Mouse (Mus musculus) testis, postnatal 14 days (tissue): ENCODE results near the gene Cdh23.

ENCODE experiments used
- DNase-seq: peaks from one replicate; pipeline ENCODE4 v3.0.0; 2021; ENCODE audit warnings: low spot score

Gene Cdh23

DNA sequence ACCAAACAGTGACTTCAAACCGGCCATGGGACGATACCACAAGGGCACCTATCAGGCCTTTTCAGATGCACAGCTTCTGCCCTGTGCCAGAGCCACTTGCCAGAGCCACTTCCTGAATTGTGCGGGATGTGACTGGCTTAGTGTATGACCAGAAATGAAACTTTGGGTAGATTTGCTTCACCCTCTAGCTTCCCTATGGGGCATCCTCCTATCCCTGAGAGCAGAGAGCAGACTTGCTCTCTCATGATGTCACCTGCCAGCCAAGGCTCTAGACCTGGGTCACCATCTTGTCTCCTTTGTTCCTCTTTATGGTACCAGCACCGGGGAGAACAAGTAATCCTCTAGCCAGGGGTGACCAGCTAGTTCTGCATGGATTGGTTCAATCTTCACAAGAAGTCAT is 10.0 kb upstream of the Cdh23 start:
- no peak for DNase-seq

DNA sequence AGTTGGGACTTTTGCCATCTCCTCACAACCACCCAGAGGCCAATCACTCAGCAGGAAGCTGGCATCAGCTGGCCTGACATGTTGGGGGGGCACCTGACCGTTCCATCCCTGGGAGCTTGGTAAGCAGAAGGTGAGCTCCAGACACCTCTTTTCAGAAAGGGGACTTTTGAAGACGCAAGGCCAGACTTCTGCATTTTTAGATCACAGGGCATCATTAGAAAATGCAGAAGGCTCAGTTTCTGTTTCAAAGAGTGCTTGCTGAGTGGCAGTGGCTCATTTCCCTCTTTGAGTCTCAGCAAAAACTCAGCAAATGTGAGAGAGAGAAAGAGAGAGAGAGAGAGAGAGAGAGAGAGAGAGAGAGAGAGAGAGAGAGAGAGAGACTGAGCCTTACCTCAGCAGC is 8.8 kb upstream of the Cdh23 start:
- DNase-seq: no peak

DNA sequence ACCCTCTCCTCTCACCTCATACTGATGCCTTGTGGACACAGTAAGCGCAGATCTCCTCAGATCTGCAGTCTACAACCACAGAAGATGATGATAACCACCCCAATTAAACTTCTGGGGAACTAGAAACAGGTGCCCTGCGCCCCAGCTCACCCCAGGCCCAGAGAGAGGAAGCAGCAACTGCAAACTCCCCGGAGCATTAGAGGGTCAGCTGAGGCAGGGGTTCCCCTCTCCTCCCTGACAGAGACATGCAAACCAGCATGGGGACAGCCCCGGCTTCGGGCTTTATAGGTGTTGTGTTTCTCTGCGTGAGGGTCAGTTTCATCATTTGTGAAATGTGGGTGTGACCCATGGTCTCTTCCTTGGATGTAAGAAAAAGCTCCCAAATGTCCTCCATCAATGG is 1.5 kb upstream of the Cdh23 start:
- no peak for DNase-seq

- peak; percentile 31 for DNase-seq
Measured at GRCm38 (mm10) chr10:60696975-60697374, 685 bp upstream of the Cdh23 start.

DNA sequence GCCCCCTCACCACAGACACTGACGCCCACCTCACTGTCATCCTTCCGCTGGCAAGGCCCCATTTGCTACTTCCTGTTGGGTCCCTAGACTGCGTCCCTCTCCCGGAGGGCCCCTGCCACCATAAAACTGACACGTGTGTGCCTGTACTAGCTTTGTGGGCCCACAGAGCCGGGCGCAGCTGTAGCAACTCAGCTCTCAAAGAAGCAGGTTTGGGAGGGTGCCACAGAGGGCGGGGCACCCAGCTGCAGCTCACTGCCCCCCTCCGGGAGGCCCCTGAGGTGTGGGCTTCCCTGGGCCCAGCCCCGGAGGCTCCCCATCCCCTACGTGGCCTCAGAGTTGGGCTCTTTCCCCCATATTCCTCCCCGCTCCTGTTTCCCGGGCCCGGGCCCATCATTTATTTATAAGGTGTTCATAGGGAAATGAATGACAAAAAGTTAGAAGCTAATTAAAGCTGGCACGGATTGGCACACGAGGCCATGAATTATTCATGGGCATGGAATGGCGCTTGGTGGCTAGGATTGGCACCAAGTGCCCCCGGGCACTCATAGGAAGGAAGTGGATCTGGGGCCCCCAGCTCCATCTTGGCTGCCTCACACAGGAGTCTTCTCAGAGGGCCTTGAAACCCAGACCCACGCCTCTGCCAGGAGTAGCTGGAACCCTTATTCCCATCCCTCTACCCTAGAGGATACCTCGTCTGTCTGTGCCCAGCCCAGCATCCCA is 4.5 kb downstream of the Cdh23 start:
- DNase-seq: no peak

DNA sequence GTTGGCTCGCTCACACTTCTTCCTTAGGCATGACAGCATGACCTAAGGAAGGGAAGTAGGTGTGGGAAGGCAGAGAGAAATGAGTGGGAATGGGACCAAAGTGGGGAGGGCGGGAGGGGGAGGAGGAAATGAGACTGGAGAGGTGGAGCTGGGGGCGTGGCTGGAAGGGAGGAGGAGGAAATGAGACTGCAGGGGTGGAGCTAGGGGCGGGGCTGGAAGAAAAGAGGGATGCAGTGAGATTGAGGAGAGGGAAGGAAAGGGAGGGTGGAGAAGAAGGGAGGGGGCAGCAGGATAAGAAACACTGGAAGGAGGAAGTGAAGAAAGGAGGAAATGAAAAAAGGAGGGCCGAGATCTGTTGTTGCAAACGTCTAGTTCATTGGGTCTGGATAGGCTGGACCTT is 5.3 kb downstream of the Cdh23 start:
- DNase-seq: no peak

GRCm38 (mm10) chr10:60689396-60689795 is 6.9 kb downstream of the Cdh23 start:
- DNase-seq: no peak

GRCm38 (mm10) chr10:60687011-60687776 is 9.1 kb downstream of the Cdh23 start:
- peak; percentile 52 for DNase-seq

- DNase-seq: no peak
Measured at GRCm38 (mm10) chr10:60686641-60686975, 9.7 kb downstream of the Cdh23 start.

DNA sequence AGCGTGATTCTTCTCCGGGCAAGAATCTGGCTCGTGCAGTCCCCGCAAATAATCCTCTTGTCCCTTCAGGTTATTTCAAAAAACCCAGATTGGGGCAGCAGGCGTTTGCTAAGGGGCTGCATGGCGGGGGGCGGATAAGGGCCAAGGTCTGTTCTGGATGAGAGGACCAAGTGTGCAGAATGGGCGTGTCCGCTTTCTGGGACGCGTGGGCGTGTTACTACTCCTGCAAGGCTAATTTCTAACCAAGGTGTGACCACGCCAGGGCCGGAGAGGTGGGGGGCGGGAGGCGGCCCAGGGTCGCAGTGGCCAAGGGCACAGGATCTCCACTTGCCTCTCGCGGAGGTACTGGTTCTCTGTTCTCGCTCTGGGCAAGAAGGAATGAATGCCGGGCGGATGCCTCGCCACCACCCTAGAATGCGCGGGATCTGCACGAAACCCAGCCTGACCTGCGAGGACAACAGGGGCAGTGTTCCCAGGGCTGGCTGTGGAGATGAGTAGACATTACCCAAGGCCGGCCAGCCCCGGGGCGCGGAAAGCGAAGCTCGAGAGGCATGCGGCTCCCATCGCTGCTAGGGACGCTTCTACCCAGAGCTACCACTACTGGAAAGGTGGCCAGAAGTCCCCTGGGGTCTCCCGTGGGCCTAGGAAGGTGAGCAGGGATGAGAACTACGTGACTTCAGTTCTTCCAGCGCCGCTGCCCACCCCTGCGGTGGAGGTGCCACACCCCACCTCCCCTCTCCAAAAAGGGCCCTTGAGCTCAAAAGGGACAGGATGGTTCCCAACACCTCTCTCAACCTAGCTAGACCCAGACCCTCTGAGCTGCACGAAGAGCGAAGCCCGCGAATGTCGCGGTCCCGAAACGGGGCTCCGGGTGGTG is 10.3 kb downstream of the Cdh23 start:
- DNase-seq: no peak

GRCm38 (mm10) chr10:60678926-60679325 is 17.4 kb downstream of the Cdh23 start:
- DNase-seq: no peak

DNA sequence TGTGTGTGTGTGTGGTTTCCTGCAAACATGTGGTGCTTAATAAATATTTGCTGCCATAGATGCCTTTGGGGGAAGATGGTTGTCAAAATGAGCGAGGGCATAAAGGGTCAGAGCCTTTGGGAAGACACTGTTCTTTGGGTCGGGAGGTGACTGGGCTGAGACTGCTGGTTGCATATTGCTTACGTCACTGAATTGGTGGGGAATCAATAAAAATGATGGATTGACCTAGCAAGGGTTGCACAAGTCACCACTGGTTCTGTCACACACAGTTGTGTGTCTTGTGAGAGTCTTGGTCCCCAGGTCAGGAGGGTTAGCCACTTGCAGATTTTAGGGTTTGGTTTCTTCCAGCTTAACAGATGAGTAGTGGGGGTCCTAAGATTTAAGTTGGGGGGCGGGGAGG is 19.0 kb downstream of the Cdh23 start:
- no peak for DNase-seq

DNA sequence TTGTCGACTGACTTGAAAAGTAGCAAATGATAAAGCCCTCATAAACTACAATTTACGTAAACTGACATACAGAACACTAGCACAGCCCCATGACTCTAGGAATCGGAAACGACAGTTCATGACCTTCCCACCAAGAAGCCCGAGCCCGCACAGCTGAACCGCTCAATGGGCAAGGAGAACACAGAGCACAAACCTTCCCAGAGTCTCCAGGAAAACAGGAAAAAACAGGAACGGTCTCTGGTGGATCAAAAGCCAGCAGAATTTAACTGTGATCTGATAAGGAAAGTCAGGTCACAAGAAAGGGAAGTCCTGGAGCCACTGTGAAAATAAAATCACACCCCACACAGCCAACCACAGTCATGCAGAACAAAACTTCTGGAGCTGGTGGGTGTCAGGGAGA is 26.1 kb downstream of the Cdh23 start:
- no peak for DNase-seq

GRCm38 (mm10) chr10:60668591-60668990 is 27.7 kb downstream of the Cdh23 start:
- no peak for DNase-seq

GRCm38 (mm10) chr10:60660986-60661385 is 35.3 kb downstream of the Cdh23 start:
- no peak for DNase-seq

DNA sequence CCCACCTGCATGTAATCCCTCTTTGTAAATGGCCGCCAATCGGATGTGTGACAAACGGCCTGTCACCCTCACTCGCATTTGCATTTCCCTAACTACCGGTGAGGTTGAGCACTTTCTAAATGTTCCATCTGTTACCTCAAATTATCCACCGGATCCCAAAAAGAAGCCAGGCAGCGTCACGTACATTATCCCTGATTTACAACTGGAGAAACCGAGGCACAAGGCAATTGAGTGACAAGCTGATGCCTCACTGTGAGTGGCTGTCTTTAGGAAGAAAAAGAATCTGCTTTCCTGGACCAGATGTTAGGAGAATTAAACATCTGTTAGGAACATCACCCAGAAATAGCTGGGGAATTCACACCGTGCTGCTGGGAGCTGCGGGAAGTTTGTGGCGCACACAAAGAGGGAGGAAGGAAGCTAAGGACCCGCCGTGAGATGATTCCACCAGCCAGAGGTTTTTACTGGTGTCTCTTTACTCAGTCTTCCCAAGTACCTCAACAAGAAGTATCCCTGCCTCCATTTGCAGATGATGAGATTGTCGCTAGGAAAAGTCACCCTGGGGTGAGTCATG is 36.8 kb downstream of the Cdh23 start:
- no peak for DNase-seq

GRCm38 (mm10) chr10:60658176-60658575 is 38.1 kb downstream of the Cdh23 start:
- DNase-seq: no peak

DNA sequence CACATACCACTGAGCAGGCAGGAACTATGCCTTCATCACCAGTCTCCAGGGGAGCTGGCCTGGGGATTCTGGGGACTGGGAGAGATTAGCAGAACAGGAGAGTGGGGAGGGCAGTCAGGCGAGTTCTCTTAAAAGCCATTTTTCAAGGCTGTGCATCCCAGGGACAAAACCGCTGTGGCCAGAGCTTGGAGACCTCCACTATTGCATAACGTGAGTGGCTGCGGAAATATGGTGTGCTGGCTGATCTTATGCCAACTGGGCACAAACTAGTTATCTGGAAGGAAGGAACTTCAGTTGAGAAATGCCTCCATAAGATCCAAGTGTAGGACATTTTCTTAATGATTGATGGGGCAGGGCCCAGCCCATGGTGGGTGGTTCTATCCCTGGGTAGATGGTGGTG is 42.6 kb downstream of the Cdh23 start:
- no peak for DNase-seq

DNA sequence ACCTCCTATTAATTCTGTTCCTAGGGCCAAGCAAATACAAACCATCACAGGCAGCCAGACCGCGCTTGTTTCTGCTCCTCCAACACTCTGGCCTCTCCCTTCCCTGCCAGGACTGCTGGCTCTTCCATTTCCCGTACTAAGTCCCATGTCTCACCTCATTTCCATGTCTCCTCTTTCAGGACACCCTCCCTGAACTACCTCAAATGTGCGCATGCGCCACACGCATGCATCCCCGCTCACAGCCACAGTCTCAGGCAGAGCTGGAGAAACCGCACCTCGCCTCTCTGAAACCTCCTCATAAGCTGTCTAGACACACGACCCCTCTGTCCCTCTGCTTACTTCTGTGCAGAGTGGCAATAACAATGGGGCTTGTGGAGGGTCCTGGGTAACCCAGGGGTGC is 43.2 kb downstream of the Cdh23 start:
- DNase-seq: no peak

DNA sequence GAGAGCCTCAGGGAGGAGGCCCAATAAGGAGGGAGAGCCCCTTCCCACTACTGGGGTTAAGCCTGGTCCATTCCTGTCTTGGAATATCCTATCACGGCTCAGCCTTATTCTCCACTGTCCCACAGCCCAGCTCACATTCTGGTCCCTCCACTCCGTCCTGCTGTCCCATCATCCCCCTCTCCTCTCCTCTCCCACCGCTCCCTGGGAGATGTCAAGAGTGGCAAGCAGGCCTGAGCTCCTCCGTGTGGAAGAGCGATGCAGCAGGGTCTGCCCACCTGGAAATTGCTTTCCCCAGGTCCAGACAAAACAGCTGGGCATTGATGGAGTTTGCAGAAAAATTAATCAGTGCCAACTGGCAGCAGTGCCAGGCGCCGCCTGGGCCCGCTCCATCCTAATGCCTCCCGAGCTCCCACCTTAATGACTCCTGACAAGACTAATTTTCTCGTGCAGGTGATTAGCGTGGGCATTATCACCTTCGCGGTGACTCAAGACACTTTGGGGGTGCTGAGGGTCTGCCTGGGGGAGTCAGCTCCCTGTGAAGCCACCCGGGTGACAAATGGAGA is 52.1 kb downstream of the Cdh23 start:
- no peak for DNase-seq

DNA sequence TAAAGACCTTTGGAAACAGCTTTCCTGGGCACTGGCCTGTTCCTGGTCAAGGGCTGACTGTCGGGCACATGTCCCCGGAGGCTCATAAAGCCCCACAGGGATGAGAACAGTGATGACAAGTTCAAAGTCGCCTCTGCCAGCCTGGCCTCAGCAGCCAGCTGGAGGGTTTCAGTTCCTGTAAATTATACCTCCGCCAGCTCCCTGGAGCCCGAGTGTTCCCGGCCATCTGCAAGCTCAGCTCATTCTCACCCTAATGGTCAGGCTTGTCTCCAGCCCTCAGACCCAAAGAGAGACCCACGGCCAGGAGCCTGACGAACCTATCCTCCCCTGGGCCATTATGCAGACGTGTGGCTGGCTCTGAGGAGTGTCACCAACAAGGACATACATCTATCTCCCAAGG is 57.0 kb downstream of the Cdh23 start:
- no peak for DNase-seq
